Mouse (Mus musculus) heart, adult 11 months (tissue): Measurements from ENCODE around the gene Gm10638.

ENCODE experiments used
- DNase-seq: peaks from one replicate; pipeline ENCODE4 v3.0.0; 2022

Gene Gm10638

GRCm38 (mm10) chr8:86745221-86745934 lies at the start of gene Gm10638, which contains the start of gene Siah1a:
Gene Gm10638 (plus strand): TSS chr8:86745699.
Gene Siah1a (minus strand): TSS chr8:86745934.
- peak; percentile 97 for DNase-seq

GRCm38 (mm10) chr8:86695703-86696102 lies 49.8 kb upstream of the Gm10638 start:
- DNase-seq: peak; percentile 64

GRCm38 (mm10) chr8:86698811-86699421 lies 46.6 kb upstream of the Gm10638 start:
- DNase-seq: peak; percentile 76

- DNase-seq: peak; percentile 62
These were observed 46.0 kb upstream of the Gm10638 start for GRCm38 (mm10) chr8:86699471-86699870.

GRCm38 (mm10) chr8:86702453-86702852 lies 43.0 kb upstream of the Gm10638 start:
- peak; percentile 31 for DNase-seq

GRCm38 (mm10) chr8:86705317-86705716 lies 40.2 kb upstream of the Gm10638 start:
- no peak for DNase-seq

- peak; percentile 85 for DNase-seq
These were observed 38.7 kb upstream of the Gm10638 start for GRCm38 (mm10) chr8:86706756-86707155.

- peak; percentile 87 for DNase-seq
These were observed 37.6 kb upstream of the Gm10638 start for GRCm38 (mm10) chr8:86707873-86708272.

GRCm38 (mm10) chr8:86712594-86712993 lies 32.9 kb upstream of the Gm10638 start:
- DNase-seq: peak; percentile 85

GRCm38 (mm10) chr8:86713407-86714188 lies 31.9 kb upstream of the Gm10638 start:
- DNase-seq: peak; percentile 81

GRCm38 (mm10) chr8:86718332-86718994 lies 27.0 kb upstream of the Gm10638 start:
- peak; percentile 64 for DNase-seq

GRCm38 (mm10) chr8:86719368-86719767 lies 26.1 kb upstream of the Gm10638 start:
- DNase-seq: no peak

- peak; percentile 72 for DNase-seq
These were observed 24.6 kb upstream of the Gm10638 start for GRCm38 (mm10) chr8:86720756-86721459.

GRCm38 (mm10) chr8:86721490-86721889 lies 24.0 kb upstream of the Gm10638 start:
- DNase-seq: peak; percentile 54

GRCm38 (mm10) chr8:86726959-86727358 lies 18.5 kb upstream of the Gm10638 start:
- DNase-seq: peak; percentile 89

GRCm38 (mm10) chr8:86728224-86728950 lies 17.1 kb upstream of the Gm10638 start:
- DNase-seq: peak; percentile 87

- DNase-seq: peak; percentile 88
These were observed 15.2 kb upstream of the Gm10638 start for GRCm38 (mm10) chr8:86730303-86730702.

- DNase-seq: peak; percentile 87
These were observed 14.6 kb upstream of the Gm10638 start for GRCm38 (mm10) chr8:86730860-86731259.

- DNase-seq: peak; percentile 80
These were observed 11.3 kb upstream of the Gm10638 start for GRCm38 (mm10) chr8:86734171-86734570.

- DNase-seq: peak; percentile 21
These were observed 10.5 kb upstream of the Gm10638 start for GRCm38 (mm10) chr8:86734954-86735353.

GRCm38 (mm10) chr8:86735446-86736111 lies 9.9 kb upstream of the Gm10638 start:
- peak; percentile 66 for DNase-seq
